Mouse (Mus musculus) megakaryocyte, embryonic 14.5 days (primary cell): Measurements from ENCODE around the gene Zfp637.

Experiments
- FLI1 ChIP-seq: IDR thresholded peaks from 2 replicates; pipeline ENCODE4 v1.6.1; 2012; ENCODE audit warnings: low read length, inconsistent platforms, mixed read lengths
- GATA1 ChIP-seq: IDR thresholded peaks from 3 replicates; pipeline ENCODE4 v1.6.1; 2012; ENCODE audit warnings: mixed read lengths, low read length, inconsistent platforms, borderline replicate concordance

- TF ChIP-seq GATA1: no peak
- TF ChIP-seq FLI1: no peak
Observed at GRCm38 (mm10) chr6:117871034-117871433, 30.1 kb downstream of the Zfp637 start.
